Mouse (Mus musculus): ENCODE data around the gene Gtf3c6. TPM values are rescaled to one million over a fixed set of nuclear protein-coding genes. Genes with fewer than 3 reads are reported as not detected.

Gene Gtf3c6
- total and polyA plus RNA-seq, 3 experiments, result 13.1 to 48.1 (median 22.1) TPM

DNA sequence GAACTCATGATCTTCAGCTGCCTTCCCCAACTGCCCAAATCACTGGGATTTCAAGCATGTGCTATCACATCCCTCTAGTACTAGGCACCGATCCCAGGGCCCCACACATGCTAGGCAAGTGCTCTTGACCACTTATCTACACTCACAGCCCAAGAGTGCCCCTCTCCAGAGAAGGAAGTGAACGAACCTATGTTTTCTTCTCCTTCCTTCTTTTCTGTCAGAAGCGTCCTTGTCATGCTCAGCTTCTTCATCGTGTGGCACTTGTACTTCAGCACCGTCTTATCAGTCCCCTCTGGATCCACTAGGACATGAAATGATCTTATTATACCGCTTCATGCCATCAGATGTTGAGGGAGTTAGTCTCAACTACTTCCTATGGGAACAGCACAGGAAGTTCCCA, 6.9 kb downstream of the Gtf3c6 start:
- ATAC-seq (ENCODE audit: extremely low read depth, insufficient number of reproducible peaks, low FRiP score, poor library complexity, severe bottlenecking) (no peak), DNase-seq (ENCODE audit: low spot score) (no peak)
- no peak for TF ChIP-seq POLR2AphosphoS5 (IDR thresholded peaks at IDR 0.05; ENCODE audit: insufficient replicate concordance, low read depth, low read length)
- no peak for TF ChIP-seq CTCF (IDR thresholded peaks at IDR 0.05; ENCODE audit: low read depth, low read length)
- no peak for TF ChIP-seq GATA1 (IDR thresholded peaks at IDR 0.05; ENCODE audit: borderline replicate concordance, low read length)
- TF ChIP-seq TAL1 (conservative IDR thresholded peaks at IDR 0.05; ENCODE audit: low read depth, low read length), result no peak
- no peak for TF ChIP-seq GATA2 (IDR thresholded peaks at IDR 0.05; ENCODE audit: borderline replicate concordance, low read depth, low read length)
- Histone ChIP-seq H3K4me3 (ENCODE audit: low read depth, low read length) (no peak overlapping the region), H3K9me3 (replicated peaks) (no peaks in the 10 kb centered on the region), H3K4me1 (ENCODE audit: insufficient read depth, low read depth, low read length) (peaks cover 26% of the 10 kb centered on the region), H3K36me3 (replicated peaks) (peaks cover 77% of the 10 kb centered on the region), H3K27me3 (ENCODE audit: insufficient read depth, low read length) (no peaks in the 10 kb centered on the region)

DNA sequence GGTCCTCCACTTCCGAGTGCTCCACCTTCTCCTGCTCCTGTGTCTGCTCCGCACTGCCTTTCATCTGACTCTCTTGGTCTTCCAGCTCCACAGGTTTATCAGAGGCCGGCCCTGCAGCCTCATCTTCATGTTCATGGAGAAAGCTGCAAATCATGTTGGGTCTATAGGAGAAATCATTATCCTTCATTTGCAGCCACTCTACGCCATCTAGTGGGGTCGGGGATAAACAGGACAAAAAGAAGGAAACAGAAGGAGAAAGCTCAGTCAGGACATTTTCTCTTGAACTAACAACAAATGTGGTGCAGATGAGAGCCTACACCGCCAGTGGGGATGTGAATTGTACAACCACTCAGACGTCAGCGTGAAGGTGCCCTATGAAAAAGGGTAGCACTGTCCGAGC, 8.3 kb downstream of the Gtf3c6 start:
- no peak for TF ChIP-seq GATA1 (IDR thresholded peaks at IDR 0.05; ENCODE audit: borderline replicate concordance, low read length)
- no peak for TF ChIP-seq CTCF (IDR thresholded peaks at IDR 0.05; ENCODE audit: low read depth, low read length)
- no peak for TF ChIP-seq GATA2 (IDR thresholded peaks at IDR 0.05; ENCODE audit: borderline replicate concordance, low read depth, low read length)
- no peak for TF ChIP-seq TAL1 (conservative IDR thresholded peaks at IDR 0.05; ENCODE audit: low read depth, low read length)
- TF ChIP-seq POLR2AphosphoS5 (IDR thresholded peaks at IDR 0.05; ENCODE audit: insufficient replicate concordance, low read depth, low read length), result no peak
- Histone ChIP-seq H3K4me3 (ENCODE audit: low read depth, low read length) (no peak overlapping the region), H3K27me3 (ENCODE audit: insufficient read depth, low read length) (no peaks in the 10 kb centered on the region), H3K4me1 (ENCODE audit: insufficient read depth, low read depth, low read length) (peaks cover 33% of the 10 kb centered on the region), H3K36me3 (replicated peaks) (peaks cover 74% of the 10 kb centered on the region), H3K9me3 (replicated peaks) (no peaks in the 10 kb centered on the region)
- no peak for ATAC-seq (ENCODE audit: extremely low read depth, insufficient number of reproducible peaks, low FRiP score, poor library complexity, severe bottlenecking)
- no peak for DNase-seq (ENCODE audit: low spot score)

DNA sequence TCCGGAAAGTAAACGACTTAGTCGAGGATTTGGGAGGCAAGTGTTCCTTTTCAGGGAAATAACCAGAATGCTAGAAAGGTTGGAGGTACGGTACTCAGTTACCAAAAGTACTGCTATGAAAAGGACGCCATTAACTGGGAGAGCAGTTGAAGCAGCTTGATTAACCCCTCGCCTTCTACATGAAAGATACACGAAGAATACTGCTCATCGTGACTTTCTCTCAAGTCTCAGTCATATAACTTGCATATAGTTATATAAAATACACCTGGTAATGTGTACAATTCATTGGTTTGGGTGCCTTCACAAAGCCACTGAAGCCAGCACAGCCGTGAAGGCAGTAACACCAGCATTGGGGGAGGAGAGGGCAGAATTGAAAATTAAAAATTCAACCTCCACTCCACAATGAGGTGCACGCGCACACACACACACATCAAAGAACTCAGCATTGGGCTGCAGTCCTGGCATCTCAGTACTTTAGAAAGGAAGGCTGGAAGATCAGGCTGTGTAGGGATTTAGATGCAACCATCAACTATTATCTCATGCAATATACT, 10.7 kb downstream of the Gtf3c6 start:
- H3K4me3 ChIP-seq (ENCODE audit: low read depth, low read length), result peak overlapping the region; percentile 98
- no peaks in the 10 kb centered on the region for H3K27me3 ChIP-seq (ENCODE audit: insufficient read depth, low read length)
- peaks cover 43% of the 10 kb centered on the region for H3K4me1 ChIP-seq (ENCODE audit: insufficient read depth, low read depth, low read length)
- peak; percentile 25; the same call in 1 of the 2 replicates for ATAC-seq (ENCODE audit: extremely low read depth, insufficient number of reproducible peaks, low FRiP score, poor library complexity, severe bottlenecking)
- no peaks in the 10 kb centered on the region for H3K9me3 ChIP-seq (replicated peaks)
- H3K36me3 ChIP-seq (replicated peaks), result peaks cover 76% of the 10 kb centered on the region
- TF ChIP-seq POLR2AphosphoS5 (IDR thresholded peaks at IDR 0.05; ENCODE audit: insufficient replicate concordance, low read depth, low read length) (no peak), GATA2 (IDR thresholded peaks at IDR 0.05; ENCODE audit: borderline replicate concordance, low read depth, low read length) (no peak), CTCF (IDR thresholded peaks at IDR 0.05; ENCODE audit: low read depth, low read length) (no peak), GATA1 (IDR thresholded peaks at IDR 0.05; ENCODE audit: borderline replicate concordance, low read length) (no peak), TAL1 (conservative IDR thresholded peaks at IDR 0.05; ENCODE audit: low read depth, low read length) (no peak)
- DNase-seq (ENCODE audit: low spot score), result no peak

DNA sequence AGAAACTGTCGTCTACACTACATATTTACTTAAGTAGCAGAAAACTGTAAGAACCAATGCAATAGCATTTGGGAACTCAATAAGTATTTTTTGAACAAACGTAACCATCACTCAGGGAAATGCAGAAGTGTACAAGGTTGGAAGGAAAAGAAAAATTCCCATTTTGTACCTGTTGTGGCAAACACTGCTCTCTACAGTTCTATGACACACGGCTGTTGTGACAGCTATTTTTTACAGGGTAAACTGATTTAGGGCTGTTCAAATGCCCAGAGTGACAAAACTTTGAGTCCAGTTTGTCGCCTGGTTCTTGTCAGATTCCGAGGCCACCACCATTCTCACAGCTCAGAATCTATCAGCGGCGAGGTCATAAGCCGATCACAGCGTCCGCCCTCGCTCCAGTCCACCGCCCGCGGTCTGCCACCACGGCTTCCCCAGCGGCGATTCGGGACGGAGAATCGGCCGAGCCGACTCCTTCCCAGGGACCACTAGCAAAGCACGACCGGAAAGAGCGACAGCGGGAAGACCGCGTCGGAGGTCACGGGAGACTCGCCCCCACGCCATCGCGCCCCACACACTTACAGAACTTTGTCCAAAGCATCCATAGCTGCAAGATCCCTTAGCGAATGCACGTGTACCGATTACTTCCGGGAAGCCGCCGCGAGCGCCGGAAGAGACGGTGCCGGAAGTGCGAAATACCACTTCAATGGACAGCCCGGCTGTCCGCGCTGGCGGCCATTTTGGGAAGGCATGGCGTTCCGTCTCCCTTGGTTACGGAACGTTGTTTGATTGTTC, 11.3 kb downstream of the Gtf3c6 start, which contains the start of gene Rpf2:
Rpf2 (minus strand) TSS at position 663 of the 792 bp plus-strand sequence.
- Histone ChIP-seq H3K9me3 (replicated peaks) (no peaks in the 10 kb centered on the region), H3K27me3 (ENCODE audit: insufficient read depth, low read length) (no peaks in the 10 kb centered on the region), H3K4me1 (ENCODE audit: insufficient read depth, low read depth, low read length) (peaks cover 41% of the 10 kb centered on the region), H3K36me3 (replicated peaks) (peaks cover 75% of the 10 kb centered on the region), H3K4me3 (ENCODE audit: low read depth, low read length) (peak within 1 kb of the TSS; percentile 98)
- peak; percentile 75 for ATAC-seq (ENCODE audit: extremely low read depth, insufficient number of reproducible peaks, low FRiP score, poor library complexity, severe bottlenecking)
- peak; percentile 80 for DNase-seq (ENCODE audit: low spot score)
- TF ChIP-seq CTCF (IDR thresholded peaks at IDR 0.05; ENCODE audit: low read depth, low read length), result no peak
- no peak for TF ChIP-seq GATA1 (IDR thresholded peaks at IDR 0.05; ENCODE audit: borderline replicate concordance, low read length)
- no peak for TF ChIP-seq TAL1 (conservative IDR thresholded peaks at IDR 0.05; ENCODE audit: low read depth, low read length)
- TF ChIP-seq POLR2AphosphoS5 (IDR thresholded peaks at IDR 0.05; ENCODE audit: insufficient replicate concordance, low read depth, low read length), result no peak
- TF ChIP-seq GATA2 (IDR thresholded peaks at IDR 0.05; ENCODE audit: borderline replicate concordance, low read depth, low read length), result no peak

DNA sequence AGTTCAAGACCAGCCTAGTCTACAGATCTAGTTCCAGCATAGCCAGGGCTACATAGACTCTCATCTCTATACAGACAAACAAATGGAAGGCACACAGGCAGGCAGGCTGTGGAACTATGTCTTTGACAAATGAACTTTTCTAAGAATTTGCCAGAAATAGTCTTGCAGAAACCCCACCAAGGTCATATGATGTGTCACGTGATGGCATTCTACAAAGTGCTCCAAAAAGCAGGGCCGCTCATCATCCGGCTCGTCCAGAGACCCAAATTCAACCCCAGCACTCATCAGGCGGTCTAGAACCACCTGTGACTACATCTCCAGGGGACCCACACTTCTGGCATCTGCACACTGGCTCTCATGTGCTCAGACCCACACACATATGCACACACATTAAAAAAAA, 20.1 kb downstream of the Gtf3c6 start:
- no peak for TF ChIP-seq TAL1 (conservative IDR thresholded peaks at IDR 0.05; ENCODE audit: low read depth, low read length)
- TF ChIP-seq GATA1 (IDR thresholded peaks at IDR 0.05; ENCODE audit: borderline replicate concordance, low read length), result no peak
- no peak for TF ChIP-seq CTCF (IDR thresholded peaks at IDR 0.05; ENCODE audit: low read depth, low read length)
- TF ChIP-seq GATA2 (IDR thresholded peaks at IDR 0.05; ENCODE audit: borderline replicate concordance, low read depth, low read length), result no peak
- no peak for TF ChIP-seq POLR2AphosphoS5 (IDR thresholded peaks at IDR 0.05; ENCODE audit: insufficient replicate concordance, low read depth, low read length)
- Histone ChIP-seq H3K9me3 (replicated peaks) (no peaks in the 10 kb centered on the region), H3K4me1 (ENCODE audit: insufficient read depth, low read depth, low read length) (no peaks in the 10 kb centered on the region; the same call in 1 of the 2 replicates), H3K4me3 (ENCODE audit: low read depth, low read length) (no peak overlapping the region), H3K36me3 (replicated peaks) (peaks cover 95% of the 10 kb centered on the region), H3K27me3 (ENCODE audit: insufficient read depth, low read length) (no peaks in the 10 kb centered on the region)
- ATAC-seq (ENCODE audit: extremely low read depth, insufficient number of reproducible peaks, low FRiP score, poor library complexity, severe bottlenecking) (no peak), DNase-seq (ENCODE audit: low spot score) (no peak)

DNA sequence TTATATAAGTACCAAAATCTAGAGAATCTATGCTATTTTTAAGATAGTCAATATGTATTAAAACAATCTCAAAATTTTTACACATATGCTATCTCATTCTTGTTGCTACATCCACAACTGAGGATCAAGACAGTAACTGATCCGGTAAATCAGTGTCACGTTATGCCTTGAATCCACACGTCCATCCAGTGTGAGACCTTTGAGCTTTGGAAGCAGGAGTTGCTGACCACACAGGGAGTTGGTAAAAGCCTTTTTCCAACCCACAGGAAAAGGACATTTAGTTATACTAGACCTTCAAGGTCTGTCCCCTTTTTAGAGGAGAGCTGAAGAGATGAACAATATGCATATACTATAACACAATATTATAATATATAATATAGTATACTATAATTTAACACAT, 24.7 kb downstream of the Gtf3c6 start:
- Histone ChIP-seq H3K36me3 (replicated peaks) (peaks cover 95% of the 10 kb centered on the region), H3K4me3 (ENCODE audit: low read depth, low read length) (no peak overlapping the region), H3K27me3 (ENCODE audit: insufficient read depth, low read length) (no peaks in the 10 kb centered on the region), H3K4me1 (ENCODE audit: insufficient read depth, low read depth, low read length) (peaks cover 8% of the 10 kb centered on the region), H3K9me3 (replicated peaks) (no peaks in the 10 kb centered on the region)
- TF ChIP-seq CTCF (IDR thresholded peaks at IDR 0.05; ENCODE audit: low read depth, low read length), result no peak
- no peak for TF ChIP-seq GATA1 (IDR thresholded peaks at IDR 0.05; ENCODE audit: borderline replicate concordance, low read length)
- TF ChIP-seq TAL1 (conservative IDR thresholded peaks at IDR 0.05; ENCODE audit: low read depth, low read length), result no peak
- TF ChIP-seq POLR2AphosphoS5 (IDR thresholded peaks at IDR 0.05; ENCODE audit: insufficient replicate concordance, low read depth, low read length), result no peak
- TF ChIP-seq GATA2 (IDR thresholded peaks at IDR 0.05; ENCODE audit: borderline replicate concordance, low read depth, low read length), result no peak
- ATAC-seq (ENCODE audit: extremely low read depth, insufficient number of reproducible peaks, low FRiP score, poor library complexity, severe bottlenecking) (no peak), DNase-seq (ENCODE audit: low spot score) (no peak)

Measured in G1E (cell line).